Mouse (Mus musculus) embryonic fibroblast, embryonic 13.5 days (primary cell): ENCODE data around the gene Lrig2.

Experiments used
- CTCF ChIP-seq: IDR thresholded peaks from 2 replicates; pipeline ENCODE4 v1.5.1; 2011; ENCODE audit warnings: mild to moderate bottlenecking, control low read depth, low read length, moderate library complexity, borderline replicate concordance; ENCODE audit not compliant: insufficient read depth
- POLR2A ChIP-seq: IDR thresholded peaks from 2 replicates; pipeline ENCODE4 v1.6.1; 2011; ENCODE audit warnings: low read depth, mild to moderate bottlenecking, control low read depth, low read length, moderate library complexity

- TF ChIP-seq CTCF (no peak), POLR2A (no peak)
Observed at GRCm38 (mm10) chr3:104378228-104378627, 133.5 kb downstream of the Lrig2 start.
